Mouse (Mus musculus) G1E (cell line): ENCODE measurements around the gene Psmc3.

Experiments
- CTCF ChIP-seq: IDR thresholded peaks from 2 replicates; pipeline ENCODE4 v1.5.1; 2012; ENCODE audit warnings: low read depth, low read length, inconsistent platforms, mixed read lengths
- GATA1 ChIP-seq: IDR thresholded peaks from 2 replicates; pipeline ENCODE4 v1.6.1; 2012; ENCODE audit warnings: borderline replicate concordance, low read length, inconsistent platforms, mixed read lengths
- GATA2 ChIP-seq: IDR thresholded peaks from 2 replicates; pipeline ENCODE4 v1.6.1; 2012; ENCODE audit warnings: low read depth, low read length, inconsistent platforms, borderline replicate concordance
- POLR2AphosphoS5 ChIP-seq: IDR thresholded peaks from 2 replicates; pipeline ENCODE4 v1.6.1; 2012; ENCODE audit warnings: low read depth, low read length, inconsistent platforms; ENCODE audit not compliant: insufficient replicate concordance
- TAL1 ChIP-seq: conservative IDR thresholded peaks from 2 replicates; pipeline ENCODE4 v1.6.1; 2012; ENCODE audit warnings: low read depth, low read length, inconsistent platforms, mixed read lengths

DNA sequence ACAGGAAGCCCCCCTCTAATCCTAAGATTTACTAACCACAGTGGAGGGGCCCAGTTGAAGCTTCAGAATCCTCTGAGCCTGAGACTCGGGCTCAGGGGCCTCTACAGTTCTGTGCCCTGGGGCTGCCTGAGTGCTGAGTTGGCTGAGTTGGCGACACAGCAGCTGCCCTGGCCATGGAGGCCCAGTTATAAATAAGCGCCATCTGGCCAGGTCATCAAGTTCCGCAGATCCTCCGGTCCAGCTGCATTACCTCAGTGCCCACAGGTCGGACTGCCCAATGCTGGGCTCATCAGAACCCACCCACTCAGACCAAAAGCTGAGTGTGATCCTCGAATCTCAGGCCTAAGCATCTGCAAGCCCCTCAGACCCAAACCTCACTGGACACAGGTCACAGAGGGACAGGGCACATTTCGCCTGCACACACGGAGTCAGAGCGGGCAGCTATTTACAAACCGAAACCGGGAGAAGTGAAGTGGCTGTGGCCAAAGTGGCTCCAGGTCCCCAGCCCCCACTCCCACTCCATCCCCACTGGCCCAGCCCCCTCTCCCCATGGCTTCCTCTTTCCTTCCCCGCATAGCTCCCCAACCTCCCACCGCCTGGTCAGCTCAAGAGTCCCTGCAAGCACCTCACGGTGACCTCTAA, 30.5 kb downstream of the Psmc3 start:
- TF ChIP-seq CTCF (no peak), POLR2AphosphoS5 (no peak), GATA1 (no peak), TAL1 (no peak), GATA2 (no peak)
